Mouse (Mus musculus) kidney, embryonic 16.5 days (tissue): ENCODE results near the gene Tlk2. TPM values are rescaled to one million over a fixed set of nuclear protein-coding genes. Genes with fewer than 3 reads are reported as not detected.

ENCODE experiments used
- ATAC-seq: fragments of 200-750 bp; cut with Nextera tagmentation; 2 replicates; pipeline ENCODE4 v1.8.0; 2017; ENCODE audit warnings: moderate TSS enrichment; ENCODE audit not compliant: low FRiP score, low TSS enrichment
- H3K27ac ChIP-seq: fragments of 300-500 bp; sonication (generic); 2 replicates; pipeline ENCODE4 v1.5.1; 2014; ENCODE audit warnings: low read length
- H3K27me3 ChIP-seq: fragments of 300-500 bp; sonication (generic); 2 replicates; pipeline ENCODE4 v1.6.1; 2014; ENCODE audit warnings: low read length, control low read depth, mixed read lengths; ENCODE audit not compliant: insufficient read depth
- H3K36me3 ChIP-seq: fragments of 300-500 bp; sonication (generic); 2 replicates; pipeline ENCODE4 v1.6.1; 2014; ENCODE audit warnings: low read length, control low read depth, mixed read lengths; ENCODE audit not compliant: insufficient read depth
- H3K4me1 ChIP-seq: fragments of 300-500 bp; sonication (generic); 2 replicates; pipeline ENCODE4 v1.6.1; 2014; ENCODE audit warnings: low read length, control low read depth, mixed read lengths; ENCODE audit not compliant: insufficient read depth
- H3K4me2 ChIP-seq: fragments of 300-500 bp; sonication (generic); replicated peaks from 2 replicates; pipeline ENCODE4 v1.6.1; 2014; ENCODE audit warnings: low read depth, low read length
- H3K4me3 ChIP-seq: fragments of 300-500 bp; sonication (generic); 2 replicates; pipeline ENCODE4 v1.5.1; 2014; ENCODE audit warnings: mild to moderate bottlenecking, low read length
- H3K9ac ChIP-seq: fragments of 300-500 bp; sonication (generic); replicated peaks from 2 replicates; pipeline ENCODE4 v1.6.1; 2014; ENCODE audit warnings: low read length
- H3K9me3 ChIP-seq: fragments of 300-500 bp; sonication (generic); 2 replicates; pipeline ENCODE4 v1.6.1; 2016; ENCODE audit warnings: low read length, control low read depth
- WGBS: fragments of 180-500 bp; shearing (Covaris S2); extraction: QIAGEN DNeasy Blood & Tissue Kit; methylation state at CpG from one replicate; pipeline ENCODE4 v1.1.7; 2014; 5-methylcytosine and 5-hydroxymethylcytosine counted together
- polyA plus RNA-seq: library from polyadenylated mRNA; unstranded; fragments of >200 nt; fragmentation: Nextera tagmentation; extraction: Ambion mirVana; gene quantifications from 2 replicates; pipeline ENCODE4 v1.2.1, GENCODE M21; 2015

Tlk2 gene
- polyA plus RNA-seq, 1 experiment from 2014 or later, result 18.4 TPM

- no peak overlapping the region for H3K4me3 ChIP-seq
- ATAC-seq, result no peak
- no peak overlapping the region for H3K4me2 ChIP-seq
- no peaks in the 10 kb centered on the region for H3K27me3 ChIP-seq
- H3K9ac ChIP-seq, result no peak overlapping the region
- no peak overlapping the region for H3K27ac ChIP-seq
- no peaks in the 10 kb centered on the region for H3K4me1 ChIP-seq
- WGBS, result 84% methylated on average over 1 of the region's 1 CpGs
- H3K9me3 ChIP-seq, result no peaks in the 10 kb centered on the region
- H3K36me3 ChIP-seq, result peaks cover 35% of the 10 kb centered on the region
Measured at GRCm38 (mm10) chr11:105246369-105246768, 67.8 kb downstream of the Tlk2 start.

- no peaks in the 10 kb centered on the region for H3K27me3 ChIP-seq
- no peak overlapping the region for H3K4me2 ChIP-seq
- H3K9me3 ChIP-seq, result no peaks in the 10 kb centered on the region
- H3K4me1 ChIP-seq, result no peaks in the 10 kb centered on the region
- no peak overlapping the region for H3K27ac ChIP-seq
- no peak for ATAC-seq
- no peak overlapping the region for H3K4me3 ChIP-seq
- 89% methylated on average over 6 of the region's 6 CpGs for WGBS
- peaks cover 36% of the 10 kb centered on the region for H3K36me3 ChIP-seq
- H3K9ac ChIP-seq, result no peak overlapping the region
Measured at GRCm38 (mm10) chr11:105246785-105247184, 68.2 kb downstream of the Tlk2 start.

- no peak for ATAC-seq
- Histone ChIP-seq H3K9ac (no peak overlapping the region), H3K27me3 (no peaks in the 10 kb centered on the region), H3K36me3 (peaks cover 31% of the 10 kb centered on the region), H3K4me1 (no peaks in the 10 kb centered on the region), H3K4me2 (no peak overlapping the region), H3K27ac (no peak overlapping the region), H3K9me3 (no peaks in the 10 kb centered on the region), H3K4me3 (no peak overlapping the region)
- WGBS, result 96% methylated on average over 5 of the region's 5 CpGs
Measured at GRCm38 (mm10) chr11:105247321-105247720, 68.7 kb downstream of the Tlk2 start.

- Histone ChIP-seq H3K4me3 (no peak overlapping the region), H3K4me2 (no peak overlapping the region), H3K36me3 (peaks cover 41% of the 10 kb centered on the region), H3K27ac (peak overlapping the region; percentile 50; the same call in 1 of the 2 replicates), H3K9ac (no peak overlapping the region), H3K9me3 (0 out of 2 replicates have a peak, but pooled peaks cover 3% of the 10 kb centered on the region), H3K4me1 (no peaks in the 10 kb centered on the region), H3K27me3 (no peaks in the 10 kb centered on the region)
- no peak for ATAC-seq
- WGBS, result 74% methylated on average over 3 of the region's 3 CpGs
Measured at GRCm38 (mm10) chr11:105259733-105260132, 81.1 kb downstream of the Tlk2 start.

- Histone ChIP-seq H3K27me3 (no peaks in the 10 kb centered on the region), H3K4me1 (no peaks in the 10 kb centered on the region), H3K9ac (no peak overlapping the region), H3K36me3 (peaks cover 37% of the 10 kb centered on the region), H3K27ac (no peak overlapping the region), H3K4me3 (no peak overlapping the region), H3K4me2 (no peak overlapping the region), H3K9me3 (0 out of 2 replicates have a peak, but pooled peaks cover 3% of the 10 kb centered on the region)
- ATAC-seq, result no peak
- 74% methylated on average over 5 of the region's 5 CpGs for WGBS
Measured at GRCm38 (mm10) chr11:105261116-105261515, 82.5 kb downstream of the Tlk2 start.

GRCm38 (mm10) chr11:105261601-105262351 is 83.2 kb downstream of the Tlk2 start:
- Histone ChIP-seq H3K9ac (no peak overlapping the region), H3K27me3 (no peaks in the 10 kb centered on the region), H3K4me3 (no peak overlapping the region), H3K4me2 (no peak overlapping the region), H3K27ac (no peak overlapping the region), H3K4me1 (no peaks in the 10 kb centered on the region), H3K9me3 (0 out of 2 replicates have a peak, but pooled peaks cover 3% of the 10 kb centered on the region), H3K36me3 (peaks cover 34% of the 10 kb centered on the region)
- no peak for ATAC-seq
- WGBS, result 66% methylated on average over 4 of the region's 4 CpGs

GRCm38 (mm10) chr11:105264506-105264905 is 85.9 kb downstream of the Tlk2 start:
- no peak overlapping the region for H3K4me3 ChIP-seq
- H3K4me1 ChIP-seq, result no peaks in the 10 kb centered on the region
- no peaks in the 10 kb centered on the region for H3K9me3 ChIP-seq
- no peak overlapping the region for H3K4me2 ChIP-seq
- no peak overlapping the region for H3K27ac ChIP-seq
- peaks cover 31% of the 10 kb centered on the region for H3K36me3 ChIP-seq
- H3K9ac ChIP-seq, result no peak overlapping the region
- H3K27me3 ChIP-seq, result no peaks in the 10 kb centered on the region
- ATAC-seq, result no peak

GRCm38 (mm10) chr11:105264988-105265387 is 86.4 kb downstream of the Tlk2 start:
- H3K4me3 ChIP-seq, result no peak overlapping the region
- H3K9ac ChIP-seq, result no peak overlapping the region
- H3K27ac ChIP-seq, result no peak overlapping the region
- 92% methylated on average over 3 of the region's 3 CpGs for WGBS
- H3K4me2 ChIP-seq, result no peak overlapping the region
- H3K36me3 ChIP-seq, result peaks cover 27% of the 10 kb centered on the region
- H3K4me1 ChIP-seq, result no peaks in the 10 kb centered on the region
- no peak for ATAC-seq
- H3K27me3 ChIP-seq, result no peaks in the 10 kb centered on the region
- H3K9me3 ChIP-seq, result no peaks in the 10 kb centered on the region

GRCm38 (mm10) chr11:105270155-105270554 is 91.5 kb downstream of the Tlk2 start:
- peaks cover 31% of the 10 kb centered on the region for H3K36me3 ChIP-seq
- 22% methylated on average over 2 of the region's 2 CpGs for WGBS
- H3K9me3 ChIP-seq, result no peaks in the 10 kb centered on the region
- no peaks in the 10 kb centered on the region for H3K4me1 ChIP-seq
- H3K9ac ChIP-seq, result no peak overlapping the region
- no peak for ATAC-seq
- no peak overlapping the region for H3K27ac ChIP-seq
- no peak overlapping the region for H3K4me2 ChIP-seq
- no peaks in the 10 kb centered on the region for H3K27me3 ChIP-seq
- no peak overlapping the region for H3K4me3 ChIP-seq

- 74% methylated on average over 6 of the region's 6 CpGs for WGBS
- peaks cover 58% of the 10 kb centered on the region for H3K36me3 ChIP-seq
Measured at GRCm38 (mm10) chr11:105280456-105280855, 101.8 kb downstream of the Tlk2 start.

More at GRCm38 (mm10) chr11:105280456-105280855, 101.8 kb downstream of the Tlk2 start:
- no peak for ATAC-seq
- Histone ChIP-seq H3K4me1 (peaks cover under 1% of the 10 kb centered on the region; the same call in 1 of the 2 replicates), H3K27ac (no peak overlapping the region), H3K9me3 (no peaks in the 10 kb centered on the region), H3K4me3 (no peak overlapping the region), H3K27me3 (no peaks in the 10 kb centered on the region), H3K9ac (no peak overlapping the region), H3K4me2 (no peak overlapping the region)
